Mouse (Mus musculus): ENCODE data around the gene Elf3. TPM values are rescaled to one million over a fixed set of nuclear protein-coding genes. Genes with fewer than 3 reads are reported as not detected.

The Elf3 gene
- total RNA-seq, 1 experiment: 13.4 TPM

- no peak overlapping the region for H3K9ac ChIP-seq (ENCODE audit: insufficient read depth, low read depth, low read length, poor library complexity, severe bottlenecking)
These were observed 33.3 kb downstream of the Elf3 start for GRCm38 (mm10) chr1:135224981-135225604.

GRCm38 (mm10) chr1:135224147-135224546, 34.2 kb downstream of the Elf3 start:
- H3K4me3 ChIP-seq (ENCODE audit: insufficient read depth in 1 of 2, low read depth in 1 of 2, low read length in 2 of 2, poor library complexity in 1 of 2, severe bottlenecking in 1 of 2): no peak overlapping the region
- no peaks in the 10 kb centered on the region for H3K36me3 ChIP-seq (ENCODE audit: control insufficient read depth, insufficient read depth, low read length, poor library complexity, severe bottlenecking)
- no peak overlapping the region for H3K9ac ChIP-seq (ENCODE audit: insufficient read depth, low read depth, low read length, poor library complexity, severe bottlenecking)
- in situ Hi-C loops (cut with MboI; ENCODE audit: low sequenced_read_pairs in 2 of 2, unreplicated experiment in 2 of 2): no loop called here
- no peaks in the 10 kb centered on the region for H3K4me1 ChIP-seq (ENCODE audit: control insufficient read depth in 2 of 2, insufficient read depth in 2 of 2, low read length in 2 of 2, poor library complexity in 1 of 2)
- H3K27ac ChIP-seq (ENCODE audit: insufficient read depth, low read depth, low read length, poor library complexity, severe bottlenecking): no peak overlapping the region
- DNase-seq (ENCODE audit: low read depth, low spot score): no peak
- H3K9me3 ChIP-seq (ENCODE audit: control insufficient read depth, insufficient read depth, low read depth, low read length): no peaks in the 10 kb centered on the region
- TF ChIP-seq CHD2 (IDR thresholded peaks at IDR 0.05; ENCODE audit: low read depth, low read length) (no peak), ZC3H11A (IDR thresholded peaks at IDR 0.05; ENCODE audit: borderline replicate concordance, low read depth, low read length) (no peak), ZNF384 (IDR thresholded peaks at IDR 0.05; ENCODE audit: low read depth, low read length) (no peak), MAFK (IDR thresholded peaks at IDR 0.05; ENCODE audit: insufficient read depth, low read depth, low read length) (no peak), HCFC1 (IDR thresholded peaks at IDR 0.05; ENCODE audit: borderline replicate concordance, insufficient read depth, low read length) (no peak)

More at GRCm38 (mm10) chr1:135224981-135225604, 33.3 kb downstream of the Elf3 start:
- in situ Hi-C loops (cut with MboI; ENCODE audit: low sequenced_read_pairs in 2 of 2, unreplicated experiment in 2 of 2): no loop called here
- TF ChIP-seq HCFC1 (IDR thresholded peaks at IDR 0.05; ENCODE audit: borderline replicate concordance, insufficient read depth, low read length) (no peak), ZC3H11A (IDR thresholded peaks at IDR 0.05; ENCODE audit: borderline replicate concordance, low read depth, low read length) (no peak), MAFK (IDR thresholded peaks at IDR 0.05; ENCODE audit: insufficient read depth, low read depth, low read length) (no peak), ZNF384 (IDR thresholded peaks at IDR 0.05; ENCODE audit: low read depth, low read length) (no peak), CHD2 (IDR thresholded peaks at IDR 0.05; ENCODE audit: low read depth, low read length) (no peak)
- Histone ChIP-seq H3K9me3 (ENCODE audit: control insufficient read depth, insufficient read depth, low read depth, low read length) (no peaks in the 10 kb centered on the region), H3K36me3 (ENCODE audit: control insufficient read depth, insufficient read depth, low read length, poor library complexity, severe bottlenecking) (no peaks in the 10 kb centered on the region), H3K4me1 (ENCODE audit: control insufficient read depth in 2 of 2, insufficient read depth in 2 of 2, low read length in 2 of 2, poor library complexity in 1 of 2) (no peaks in the 10 kb centered on the region; a peak in 1 of 4 replicates), H3K4me3 (ENCODE audit: insufficient read depth in 1 of 2, low read depth in 1 of 2, low read length in 2 of 2, poor library complexity in 1 of 2, severe bottlenecking in 1 of 2) (no peak overlapping the region), H3K27ac (ENCODE audit: insufficient read depth, low read depth, low read length, poor library complexity, severe bottlenecking) (no peak overlapping the region)
- DNase-seq (ENCODE audit: low read depth, low spot score): no peak

DNA sequence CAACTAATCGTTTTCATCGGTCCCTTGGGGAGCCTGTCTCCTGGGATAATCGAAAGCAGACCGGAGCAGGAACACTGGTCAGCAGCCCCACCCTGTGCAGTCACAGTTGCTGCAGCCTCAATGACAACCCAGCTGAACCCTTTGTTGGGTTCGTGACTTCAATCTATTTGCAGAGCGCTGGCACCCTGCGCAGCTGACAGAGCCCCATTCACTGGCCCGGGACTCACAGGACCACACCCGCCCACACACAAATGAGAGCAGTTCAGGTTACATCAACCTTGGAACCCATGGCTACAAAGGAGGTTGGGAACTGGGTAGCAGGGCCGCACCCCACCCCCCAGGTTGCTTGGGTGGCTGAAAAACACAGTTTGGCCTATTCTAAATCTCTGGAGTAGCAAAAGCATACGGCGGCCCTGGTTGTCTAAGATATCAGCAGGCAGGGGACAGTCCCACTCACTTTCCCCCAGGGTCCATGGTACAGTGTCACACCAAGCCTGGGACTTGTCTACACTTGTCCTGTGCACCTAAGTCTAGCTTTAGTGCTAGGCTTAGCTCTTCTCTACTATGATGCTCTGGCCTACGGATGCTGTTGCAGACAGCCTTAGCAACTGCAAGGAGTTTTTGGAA, 40.6 kb downstream of the Elf3 start:
- peaks cover 9 to 12% of the 10 kb centered on the region in 2 experiments; a peak in 3 of 4 replicates for H3K4me1 ChIP-seq (ENCODE audit: control insufficient read depth in 2 of 2, insufficient read depth in 2 of 2, low read length in 2 of 2, poor library complexity in 1 of 2)
- DNase-seq (ENCODE audit: low read depth, low spot score): peak; percentile 90
- H3K27ac ChIP-seq (ENCODE audit: insufficient read depth, low read depth, low read length, poor library complexity, severe bottlenecking): peak overlapping the region; percentile 90
- no peak overlapping the region for H3K4me3 ChIP-seq (ENCODE audit: insufficient read depth in 1 of 2, low read depth in 1 of 2, low read length in 2 of 2, poor library complexity in 1 of 2, severe bottlenecking in 1 of 2)
- no peaks in the 10 kb centered on the region for H3K9me3 ChIP-seq (ENCODE audit: control insufficient read depth, insufficient read depth, low read depth, low read length)
- in situ Hi-C loops (cut with MboI; ENCODE audit: low sequenced_read_pairs in 2 of 2, unreplicated experiment in 2 of 2): no loop called here
- no peak overlapping the region for H3K9ac ChIP-seq (ENCODE audit: insufficient read depth, low read depth, low read length, poor library complexity, severe bottlenecking)
- no peaks in the 10 kb centered on the region for H3K36me3 ChIP-seq (ENCODE audit: control insufficient read depth, insufficient read depth, low read length, poor library complexity, severe bottlenecking)
- TF ChIP-seq ZNF384 (IDR thresholded peaks at IDR 0.05; ENCODE audit: low read depth, low read length) (no peak), CHD2 (IDR thresholded peaks at IDR 0.05; ENCODE audit: low read depth, low read length) (no peak), HCFC1 (IDR thresholded peaks at IDR 0.05; ENCODE audit: borderline replicate concordance, insufficient read depth, low read length) (no peak), MAFK (IDR thresholded peaks at IDR 0.05; ENCODE audit: insufficient read depth, low read depth, low read length) (no peak), ZC3H11A (IDR thresholded peaks at IDR 0.05; ENCODE audit: borderline replicate concordance, low read depth, low read length) (no peak)

- H3K27ac ChIP-seq (ENCODE audit: insufficient read depth, low read depth, low read length, poor library complexity, severe bottlenecking): no peak overlapping the region
- TF ChIP-seq HCFC1 (IDR thresholded peaks at IDR 0.05; ENCODE audit: borderline replicate concordance, insufficient read depth, low read length) (no peak), ZC3H11A (IDR thresholded peaks at IDR 0.05; ENCODE audit: borderline replicate concordance, low read depth, low read length) (no peak), CHD2 (IDR thresholded peaks at IDR 0.05; ENCODE audit: low read depth, low read length) (no peak), ZNF384 (IDR thresholded peaks at IDR 0.05; ENCODE audit: low read depth, low read length) (no peak), MAFK (IDR thresholded peaks at IDR 0.05; ENCODE audit: insufficient read depth, low read depth, low read length) (no peak)
- DNase-seq (ENCODE audit: low read depth, low spot score): no peak
- H3K9ac ChIP-seq (ENCODE audit: insufficient read depth, low read depth, low read length, poor library complexity, severe bottlenecking): no peak overlapping the region
- H3K4me1 ChIP-seq (ENCODE audit: control insufficient read depth in 2 of 2, insufficient read depth in 2 of 2, low read length in 2 of 2, poor library complexity in 1 of 2): peaks cover 9 to 14% of the 10 kb centered on the region in 2 experiments; a peak in 3 of 4 replicates
- H3K4me3 ChIP-seq (ENCODE audit: insufficient read depth in 1 of 2, low read depth in 1 of 2, low read length in 2 of 2, poor library complexity in 1 of 2, severe bottlenecking in 1 of 2): no peak overlapping the region
- in situ Hi-C loops (cut with MboI; ENCODE audit: low sequenced_read_pairs in 2 of 2, unreplicated experiment in 2 of 2): no loop called here
- no peaks in the 10 kb centered on the region for H3K9me3 ChIP-seq (ENCODE audit: control insufficient read depth, insufficient read depth, low read depth, low read length)
- H3K36me3 ChIP-seq (ENCODE audit: control insufficient read depth, insufficient read depth, low read length, poor library complexity, severe bottlenecking): no peaks in the 10 kb centered on the region
These were observed 44.4 kb downstream of the Elf3 start for GRCm38 (mm10) chr1:135213772-135214640.

Data from ES-E14 (cell line).